Mouse (Mus musculus) forebrain, embryonic 16.5 days (tissue): ENCODE results near the gene Atp2c2. TPM values are rescaled to one million over a fixed set of nuclear protein-coding genes. Genes with fewer than 3 reads are reported as not detected.

Experiments
- ATAC-seq: fragments of 200-750 bp; cut with Nextera tagmentation; 2 replicates; pipeline ENCODE4 v1.8.0; 2017; ENCODE audit warnings: mild to moderate bottlenecking, moderate library complexity
- H3K27ac ChIP-seq: fragments of 300-500 bp; sonication (generic); 2 replicates; pipeline ENCODE4 v1.5.1; 2014; ENCODE audit warnings: low read length, control low read depth
- H3K27me3 ChIP-seq: fragments of 300-500 bp; sonication (generic); replicated peaks from 2 replicates; pipeline ENCODE4 v1.6.1; 2014; ENCODE audit warnings: low read length; ENCODE audit not compliant: control insufficient read depth, insufficient read depth
- H3K36me3 ChIP-seq: fragments of 300-500 bp; sonication (generic); 2 replicates; pipeline ENCODE4 v1.6.1; 2014; ENCODE audit not compliant: control insufficient read depth, insufficient read depth
- H3K4me1 ChIP-seq: fragments of 300-500 bp; sonication (generic); replicated peaks from 2 replicates; pipeline ENCODE4 v1.6.1; 2014; ENCODE audit warnings: low read length; ENCODE audit not compliant: control insufficient read depth, insufficient read depth
- H3K4me2 ChIP-seq: fragments of 300-500 bp; sonication (generic); 2 replicates; pipeline ENCODE4 v1.6.1; 2014; ENCODE audit warnings: mild to moderate bottlenecking, low read length, control low read depth
- H3K4me3 ChIP-seq: fragments of 300-500 bp; sonication (generic); replicated peaks from 2 replicates; pipeline ENCODE4 v1.5.1; 2014; ENCODE audit warnings: mild to moderate bottlenecking, low read length, control low read depth
- H3K9ac ChIP-seq: fragments of 300-500 bp; sonication (generic); replicated peaks from 2 replicates; pipeline ENCODE4 v1.6.1; 2014; ENCODE audit warnings: low read depth, low read length, control low read depth
- H3K9me3 ChIP-seq: fragments of 300-500 bp; sonication (generic); 2 replicates; pipeline ENCODE4 v1.6.1; 2016; ENCODE audit warnings: low read length; ENCODE audit not compliant: control insufficient read depth
- WGBS: fragments of 180-500 bp; shearing (Covaris S2); extraction: QIAGEN DNeasy Blood & Tissue Kit; methylation state at CpG from one replicate; pipeline ENCODE4 v1.1.7; 2014; 5-methylcytosine and 5-hydroxymethylcytosine counted together
- polyA plus RNA-seq: library from polyadenylated mRNA; unstranded; fragments of >200 nt; fragmentation: Nextera tagmentation; extraction: Ambion mirVana; gene quantifications from 2 replicates; pipeline ENCODE4 v1.2.1, GENCODE M21; 2015

The Atp2c2 gene
- polyA plus RNA-seq, 1 experiment from 2014 or later: 0.06 TPM

DNA sequence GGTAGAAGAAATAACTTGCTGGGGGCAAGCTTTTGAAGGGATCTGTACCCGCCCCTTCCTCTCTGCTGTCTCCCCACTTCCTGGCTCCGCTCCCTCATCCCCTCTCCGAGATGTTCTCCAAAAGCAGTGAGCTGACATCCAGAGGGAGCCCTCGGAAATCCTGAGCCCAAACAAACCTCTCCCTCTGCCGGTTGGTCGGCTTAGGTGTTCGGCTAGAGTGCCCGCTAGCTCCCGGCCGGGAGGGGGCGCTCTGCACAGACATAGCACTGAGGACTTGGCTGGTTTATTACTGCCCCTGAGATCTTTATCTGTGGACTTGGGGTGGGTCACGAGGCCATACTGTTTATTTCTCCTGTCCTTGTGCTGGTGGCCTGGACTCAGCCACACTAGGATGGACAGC, 30.5 kb upstream of the Atp2c2 start:
- Histone ChIP-seq H3K9ac (no peak overlapping the region), H3K4me1 (peaks cover 3% of the 10 kb centered on the region; the same call in 1 of the 2 replicates), H3K27ac (no peak overlapping the region), H3K36me3 (no peaks in the 10 kb centered on the region), H3K27me3 (no peaks in the 10 kb centered on the region), H3K4me3 (no peak overlapping the region), H3K4me2 (no peak overlapping the region), H3K9me3 (no peaks in the 10 kb centered on the region)
- no peak for ATAC-seq
- WGBS: 57% methylated on average over 12 of the region's 12 CpGs

DNA sequence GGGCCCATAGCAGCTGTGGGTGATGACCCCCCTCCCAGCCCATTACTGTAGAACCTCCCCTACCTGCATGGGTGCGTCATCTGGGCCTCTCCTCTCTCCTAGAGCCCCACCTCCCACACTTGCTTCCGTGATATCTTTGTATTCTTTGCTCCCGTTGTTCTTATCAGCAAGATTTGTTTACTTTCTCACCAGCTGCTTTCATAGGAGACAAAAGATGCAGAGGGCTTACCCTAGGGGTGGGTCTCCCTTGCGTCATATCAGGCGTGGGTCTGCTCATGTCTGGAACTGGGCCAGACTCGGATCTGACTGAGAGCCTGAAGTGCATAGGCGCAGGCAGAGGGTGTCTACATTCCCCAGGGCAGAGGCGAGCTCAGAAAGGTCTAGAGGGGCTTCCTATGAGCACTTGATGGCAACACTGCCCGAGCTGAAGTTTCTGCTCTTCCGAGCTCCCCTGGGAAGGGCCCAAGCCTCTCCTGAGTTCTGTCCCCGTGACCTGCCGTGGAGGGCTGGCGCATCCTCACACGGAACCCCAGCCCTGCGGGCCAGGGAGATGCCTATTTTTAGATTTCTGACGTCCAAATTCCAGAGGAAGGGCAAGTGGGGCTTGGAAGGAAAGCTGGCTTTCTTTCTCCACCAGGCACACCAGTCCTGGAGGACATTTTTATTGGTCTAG, 29.3 kb upstream of the Atp2c2 start:
- no peaks in the 10 kb centered on the region for H3K9me3 ChIP-seq
- H3K4me2 ChIP-seq: no peak overlapping the region
- peaks cover 3% of the 10 kb centered on the region; the same call in 1 of the 2 replicates for H3K4me1 ChIP-seq
- H3K4me3 ChIP-seq: no peak overlapping the region
- no peaks in the 10 kb centered on the region for H3K36me3 ChIP-seq
- 56% methylated on average over 16 of the region's 16 CpGs for WGBS
- no peak for ATAC-seq
- H3K27me3 ChIP-seq: no peaks in the 10 kb centered on the region
- H3K9ac ChIP-seq: no peak overlapping the region
- no peak overlapping the region for H3K27ac ChIP-seq

DNA sequence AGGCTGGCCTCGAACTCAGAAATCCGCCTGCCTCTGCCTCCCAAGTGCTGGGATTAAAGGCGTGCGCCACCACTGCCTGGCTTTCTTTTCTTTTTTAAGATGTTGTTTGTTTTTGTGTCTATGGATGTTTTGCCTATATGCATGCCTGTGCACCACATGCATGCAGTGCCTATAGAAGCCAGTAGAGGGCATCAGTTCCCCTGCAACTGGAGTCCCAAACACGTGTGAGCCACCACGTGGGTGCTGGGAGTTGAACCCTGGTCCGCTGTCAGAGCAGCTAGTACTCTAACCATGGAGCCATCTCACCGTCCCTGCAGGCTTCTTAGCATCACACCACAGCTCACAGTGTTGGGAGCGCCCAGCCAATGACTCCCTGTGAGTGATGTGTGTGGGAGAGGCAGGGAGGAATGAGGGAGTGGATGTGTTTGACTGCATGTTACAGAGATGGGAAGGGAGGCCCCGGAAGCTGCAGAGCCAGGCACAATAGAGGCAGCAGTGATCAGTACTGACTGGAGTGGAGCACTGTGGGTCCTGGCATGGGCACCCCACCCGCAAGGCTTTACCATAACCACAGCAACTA, 25.7 kb upstream of the Atp2c2 start:
- no peak for ATAC-seq
- Histone ChIP-seq H3K4me2 (no peak overlapping the region), H3K27ac (no peak overlapping the region), H3K4me1 (peaks cover 3% of the 10 kb centered on the region; the same call in 1 of the 2 replicates), H3K27me3 (no peaks in the 10 kb centered on the region), H3K4me3 (no peak overlapping the region), H3K9ac (no peak overlapping the region), H3K9me3 (no peaks in the 10 kb centered on the region), H3K36me3 (no peaks in the 10 kb centered on the region)
- 78% methylated on average over 9 of the region's 11 CpGs for WGBS

DNA sequence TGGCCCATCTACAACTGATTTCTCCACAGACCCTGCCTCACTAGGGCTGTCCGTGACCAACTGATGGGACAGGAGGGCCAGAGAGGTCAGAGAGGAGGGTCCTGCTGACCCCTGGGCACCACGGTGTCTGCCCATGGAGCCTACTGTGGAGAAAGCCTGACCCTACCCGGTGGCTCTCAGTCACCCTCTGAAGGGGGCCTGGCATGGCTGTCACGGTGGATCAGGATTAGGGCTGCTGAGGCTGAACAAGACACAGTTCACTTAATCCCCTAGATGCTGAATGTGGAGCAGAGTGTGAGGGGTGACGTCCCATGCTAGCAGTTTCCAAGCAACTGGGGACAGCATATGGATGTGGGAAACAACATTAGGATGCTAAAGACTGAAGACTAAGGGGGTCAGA, 24.4 kb upstream of the Atp2c2 start:
- Histone ChIP-seq H3K4me2 (no peak overlapping the region), H3K4me1 (peaks cover 2% of the 10 kb centered on the region; the same call in 1 of the 2 replicates), H3K9ac (no peak overlapping the region), H3K4me3 (no peak overlapping the region), H3K27ac (no peak overlapping the region), H3K9me3 (no peaks in the 10 kb centered on the region), H3K36me3 (no peaks in the 10 kb centered on the region), H3K27me3 (no peaks in the 10 kb centered on the region)
- ATAC-seq: no peak
- 58% methylated on average over 5 of the region's 5 CpGs for WGBS

DNA sequence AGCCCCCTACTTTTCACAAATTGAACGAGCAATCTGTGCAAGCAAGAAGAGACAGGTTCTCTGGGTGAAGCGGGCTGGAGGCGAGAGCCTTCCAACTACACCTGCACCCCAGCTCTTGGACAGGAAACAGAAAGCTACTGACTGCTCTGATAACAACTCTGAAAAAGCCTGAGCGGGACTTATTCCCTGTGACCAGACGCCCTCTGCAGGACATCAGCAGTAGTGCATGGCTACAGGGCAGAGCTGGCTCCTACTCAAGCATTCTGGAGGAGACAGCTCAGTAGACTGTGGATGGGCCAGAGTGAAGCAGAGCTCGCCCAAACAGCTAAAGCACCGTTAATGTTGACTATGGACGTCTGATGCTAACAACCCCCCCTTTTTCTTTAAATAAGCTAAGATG, 23.4 kb upstream of the Atp2c2 start:
- Histone ChIP-seq H3K36me3 (no peaks in the 10 kb centered on the region), H3K27me3 (no peaks in the 10 kb centered on the region), H3K9me3 (no peaks in the 10 kb centered on the region), H3K9ac (no peak overlapping the region), H3K4me3 (no peak overlapping the region), H3K4me2 (no peak overlapping the region), H3K4me1 (no peaks in the 10 kb centered on the region), H3K27ac (no peak overlapping the region)
- 0 out of 2 replicates have a peak, but pooled peaks have one; percentile 20 for ATAC-seq
- WGBS: 17% methylated on average over 8 of the region's 8 CpGs

DNA sequence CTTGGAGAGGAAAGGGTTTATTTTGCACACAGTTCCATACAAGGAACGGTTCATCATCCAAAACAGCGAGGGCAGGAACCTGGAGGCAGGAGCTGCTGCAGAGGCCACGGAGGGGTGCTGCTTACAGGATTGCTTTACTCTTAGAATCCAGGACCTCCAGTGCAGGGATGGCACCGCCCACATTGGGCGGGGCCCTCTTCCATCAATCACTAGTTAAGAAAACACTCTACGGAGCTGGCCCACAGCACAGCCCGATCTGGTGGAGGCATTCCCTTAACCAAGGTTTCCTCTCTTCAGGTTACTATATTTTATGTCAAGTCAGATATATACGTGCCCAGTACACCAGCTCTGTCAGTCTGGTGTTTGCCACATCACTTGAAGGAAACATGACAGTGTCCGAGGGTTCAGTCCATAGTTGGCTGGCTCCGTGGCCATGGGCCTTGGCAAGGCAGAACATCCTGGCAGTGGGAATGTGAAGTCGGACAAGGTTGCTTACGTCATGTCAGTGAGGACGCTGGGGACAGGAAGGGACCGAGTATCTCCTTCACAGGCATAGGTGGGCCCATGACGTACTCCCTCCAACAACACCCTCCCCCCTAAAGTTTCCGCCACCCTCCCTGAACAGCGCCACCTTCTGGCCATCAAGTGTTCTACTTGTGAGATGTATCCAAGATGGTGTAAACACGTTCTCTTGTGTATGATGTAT, 21.5 kb upstream of the Atp2c2 start:
- 9% methylated on average over 18 of the region's 18 CpGs for WGBS
- no peak overlapping the region for H3K9ac ChIP-seq
- H3K4me1 ChIP-seq: no peaks in the 10 kb centered on the region
- no peaks in the 10 kb centered on the region for H3K9me3 ChIP-seq
- no peaks in the 10 kb centered on the region for H3K36me3 ChIP-seq
- no peak overlapping the region for H3K4me3 ChIP-seq
- H3K4me2 ChIP-seq: peak overlapping the region; percentile 6; the same call in 1 of the 2 replicates
- H3K27me3 ChIP-seq: no peaks in the 10 kb centered on the region
- H3K27ac ChIP-seq: no peak overlapping the region
- no peak for ATAC-seq

DNA sequence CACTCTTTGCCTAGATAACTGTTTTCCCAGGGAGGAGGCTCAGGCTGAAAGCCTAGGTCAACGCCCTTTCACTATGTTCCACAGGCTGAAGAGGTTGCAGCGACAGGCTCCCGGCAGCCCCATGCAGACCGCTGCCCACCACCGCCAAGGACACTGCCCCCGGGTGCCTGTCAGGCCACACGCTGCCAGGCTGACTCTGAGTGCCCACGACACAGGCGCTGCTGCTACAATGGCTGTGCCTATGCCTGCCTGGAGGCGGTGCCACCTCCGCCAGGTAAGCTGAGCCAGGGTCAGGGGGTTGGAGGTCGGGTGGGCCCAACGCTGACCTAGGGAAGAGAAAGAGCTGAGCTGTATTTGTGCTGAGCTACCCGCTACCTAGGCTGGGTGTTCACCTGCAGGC, 20.6 kb upstream of the Atp2c2 start:
- Histone ChIP-seq H3K4me2 (no peak overlapping the region), H3K9ac (no peak overlapping the region), H3K27ac (no peak overlapping the region), H3K9me3 (no peaks in the 10 kb centered on the region), H3K36me3 (no peaks in the 10 kb centered on the region), H3K27me3 (no peaks in the 10 kb centered on the region), H3K4me3 (no peak overlapping the region), H3K4me1 (no peaks in the 10 kb centered on the region)
- no peak for ATAC-seq
- WGBS: 62% methylated on average over 14 of the region's 14 CpGs

DNA sequence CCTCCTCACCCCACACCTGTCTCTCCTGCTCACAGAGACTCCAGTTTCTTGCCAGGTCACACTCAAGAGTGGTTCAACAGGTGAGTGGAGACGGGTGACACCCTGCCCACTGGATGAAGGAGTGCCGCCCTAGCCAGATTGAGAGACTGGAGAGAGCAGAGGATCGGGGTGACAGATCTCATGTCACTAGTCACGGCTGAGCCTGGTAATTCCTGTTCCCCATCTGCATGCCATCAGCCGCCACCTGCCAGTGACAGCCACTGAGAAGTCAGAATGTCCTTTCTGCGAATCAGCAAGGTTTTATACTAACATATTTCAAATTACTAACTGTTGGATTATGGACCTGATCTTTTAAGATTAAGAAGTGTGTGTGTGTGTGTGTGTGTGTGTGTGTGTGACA, 9.2 kb upstream of the Atp2c2 start:
- Histone ChIP-seq H3K4me3 (no peak overlapping the region), H3K27me3 (no peaks in the 10 kb centered on the region), H3K9ac (no peak overlapping the region), H3K36me3 (no peaks in the 10 kb centered on the region), H3K27ac (no peak overlapping the region), H3K9me3 (no peaks in the 10 kb centered on the region), H3K4me2 (no peak overlapping the region), H3K4me1 (no peaks in the 10 kb centered on the region)
- no peak for ATAC-seq
- WGBS: 85% methylated on average over 6 of the region's 6 CpGs

DNA sequence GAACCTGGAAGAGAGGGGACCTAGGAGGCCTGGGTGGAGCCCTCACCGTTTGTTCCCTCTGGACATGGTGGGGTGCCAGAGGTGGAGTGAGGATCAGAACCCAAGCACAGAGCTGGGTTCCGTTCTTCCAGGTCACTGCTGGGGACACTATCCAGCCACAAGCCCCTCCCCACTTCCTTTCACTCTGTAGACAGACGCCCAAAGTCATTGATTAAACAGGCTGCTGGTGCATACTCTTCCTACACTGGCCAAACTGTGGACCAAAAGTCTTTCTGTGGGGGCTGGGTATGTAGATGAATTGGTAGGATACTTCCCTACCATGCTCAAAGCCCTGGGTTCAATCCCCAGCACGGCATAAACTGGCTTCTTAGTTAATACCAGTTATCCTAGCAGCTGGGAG, 7.8 kb upstream of the Atp2c2 start:
- Histone ChIP-seq H3K4me2 (no peak overlapping the region), H3K4me1 (no peaks in the 10 kb centered on the region), H3K9ac (no peak overlapping the region), H3K9me3 (no peaks in the 10 kb centered on the region), H3K27me3 (no peaks in the 10 kb centered on the region), H3K27ac (no peak overlapping the region), H3K36me3 (no peaks in the 10 kb centered on the region), H3K4me3 (no peak overlapping the region)
- no peak for ATAC-seq
- WGBS: 84% methylated on average over 4 of the region's 4 CpGs
